Mouse (Mus musculus): Measurements from ENCODE around the gene Gm20388. TPM values are rescaled to one million over a fixed set of nuclear protein-coding genes. Genes with fewer than 3 reads are reported as not detected.

The Gm20388 gene
- total and polyA plus RNA-seq, 2 experiments from 2014 or later = 17.3 TPM; not detected in 1

- no peaks in the 10 kb centered on the region for H3K9me3 ChIP-seq (replicated peaks; ENCODE audit: control insufficient read depth, low read length)
- no peak overlapping the region for H3K4me3 ChIP-seq (ENCODE audit: low read depth, low read length)
- 47% methylated on average over 8 of the region's 8 CpGs for WGBS
- H3K4me2 ChIP-seq (ENCODE audit: low read depth, low read length) = no peak overlapping the region
- peaks cover 30% of the 10 kb centered on the region for H3K4me1 ChIP-seq (ENCODE audit: control insufficient read depth, insufficient read depth)
- no peak for TF ChIP-seq EP300 (IDR thresholded peaks at IDR 0.05; ENCODE audit: low read depth)
- TF ChIP-seq CTCF (IDR thresholded peaks at IDR 0.05; ENCODE audit: low read depth) = no peak
- ATAC-seq (ENCODE audit: insufficient read depth, low read depth) = no peak
- no peak for DNase-seq (ENCODE audit: low spot score)
- peak overlapping the region; percentile 36; the same call in 1 of the 2 replicates for H3K27ac ChIP-seq (ENCODE audit: low read depth)
- H3K9ac ChIP-seq (replicated peaks; ENCODE audit: low read depth, low read length) = no peak overlapping the region
- no peaks in the 10 kb centered on the region for H3K36me3 ChIP-seq (replicated peaks; ENCODE audit: control insufficient read depth, insufficient read depth, low read length)
- H3K27me3 ChIP-seq (ENCODE audit: control insufficient read depth, insufficient read depth, low read length) = no peaks in the 10 kb centered on the region
Observed at GRCm38 (mm10) chr8:122102286-122102685, 2191.6 kb downstream of the Gm20388 start.

- 64% methylated on average over 9 of the region's 9 CpGs for WGBS
- TF ChIP-seq CTCF (IDR thresholded peaks at IDR 0.05; ENCODE audit: low read depth) (no peak), EP300 (IDR thresholded peaks at IDR 0.05; ENCODE audit: low read depth) (no peak)
- no peak for DNase-seq (ENCODE audit: low spot score)
- Histone ChIP-seq H3K27ac (ENCODE audit: low read depth) (no peak overlapping the region), H3K27me3 (ENCODE audit: control insufficient read depth, insufficient read depth, low read length) (no peaks in the 10 kb centered on the region), H3K9ac (replicated peaks; ENCODE audit: low read depth, low read length) (no peak overlapping the region), H3K4me3 (ENCODE audit: low read depth, low read length) (no peak overlapping the region), H3K4me1 (ENCODE audit: control insufficient read depth, insufficient read depth) (peaks cover 32% of the 10 kb centered on the region), H3K9me3 (replicated peaks; ENCODE audit: control insufficient read depth, low read length) (no peaks in the 10 kb centered on the region), H3K36me3 (replicated peaks; ENCODE audit: control insufficient read depth, insufficient read depth, low read length) (no peaks in the 10 kb centered on the region), H3K4me2 (ENCODE audit: low read depth, low read length) (no peak overlapping the region)
- no peak for ATAC-seq (ENCODE audit: insufficient read depth, low read depth)
Observed at GRCm38 (mm10) chr8:122103241-122103640, 2192.6 kb downstream of the Gm20388 start.

- Histone ChIP-seq H3K4me1 (ENCODE audit: control insufficient read depth, insufficient read depth) (peaks cover 32% of the 10 kb centered on the region), H3K27me3 (ENCODE audit: control insufficient read depth, insufficient read depth, low read length) (no peaks in the 10 kb centered on the region), H3K27ac (ENCODE audit: low read depth) (no peak overlapping the region), H3K9ac (replicated peaks; ENCODE audit: low read depth, low read length) (no peak overlapping the region), H3K4me3 (ENCODE audit: low read depth, low read length) (no peak overlapping the region), H3K9me3 (replicated peaks; ENCODE audit: control insufficient read depth, low read length) (no peaks in the 10 kb centered on the region), H3K4me2 (ENCODE audit: low read depth, low read length) (no peak overlapping the region), H3K36me3 (replicated peaks; ENCODE audit: control insufficient read depth, insufficient read depth, low read length) (no peaks in the 10 kb centered on the region)
- TF ChIP-seq EP300 (IDR thresholded peaks at IDR 0.05; ENCODE audit: low read depth) = no peak
- DNase-seq (ENCODE audit: low spot score) (no peak), ATAC-seq (ENCODE audit: insufficient read depth, low read depth) (no peak)
- WGBS = 84% methylated on average over 4 of the region's 4 CpGs
Observed at GRCm38 (mm10) chr8:122104658-122105057, 2194.0 kb downstream of the Gm20388 start.

GRCm38 (mm10) chr8:122106270-122106669 lies 2195.6 kb downstream of the Gm20388 start:
- peak overlapping the region; percentile 44 for H3K27ac ChIP-seq (ENCODE audit: low read depth)
- H3K4me3 ChIP-seq (ENCODE audit: low read depth, low read length) = no peak overlapping the region
- H3K27me3 ChIP-seq (ENCODE audit: control insufficient read depth, insufficient read depth, low read length) = no peaks in the 10 kb centered on the region
- DNase-seq (ENCODE audit: low spot score) (peak; percentile 89), ATAC-seq (ENCODE audit: insufficient read depth, low read depth) (peak; percentile 85)
- H3K9ac ChIP-seq (replicated peaks; ENCODE audit: low read depth, low read length) = no peak overlapping the region
- no peaks in the 10 kb centered on the region for H3K36me3 ChIP-seq (replicated peaks; ENCODE audit: control insufficient read depth, insufficient read depth, low read length)
- WGBS = 8% methylated on average over 9 of the region's 9 CpGs
- no peaks in the 10 kb centered on the region for H3K9me3 ChIP-seq (replicated peaks; ENCODE audit: control insufficient read depth, low read length)
- H3K4me2 ChIP-seq (ENCODE audit: low read depth, low read length) = no peak overlapping the region
- peaks cover 32% of the 10 kb centered on the region for H3K4me1 ChIP-seq (ENCODE audit: control insufficient read depth, insufficient read depth)
- TF ChIP-seq EP300 (IDR thresholded peaks at IDR 0.05; ENCODE audit: low read depth) (peak; percentile 99), CTCF (IDR thresholded peaks at IDR 0.05; ENCODE audit: low read depth) (no peak)

GRCm38 (mm10) chr8:122110240-122110866 lies 2199.7 kb downstream of the Gm20388 start:
- Histone ChIP-seq H3K9ac (replicated peaks; ENCODE audit: low read depth, low read length) (no peak overlapping the region), H3K27ac (ENCODE audit: low read depth) (no peak overlapping the region), H3K4me3 (ENCODE audit: low read depth, low read length) (no peak overlapping the region), H3K4me1 (ENCODE audit: control insufficient read depth, insufficient read depth) (peaks cover 17% of the 10 kb centered on the region), H3K4me2 (ENCODE audit: low read depth, low read length) (no peak overlapping the region), H3K36me3 (replicated peaks; ENCODE audit: control insufficient read depth, insufficient read depth, low read length) (no peaks in the 10 kb centered on the region), H3K27me3 (ENCODE audit: control insufficient read depth, insufficient read depth, low read length) (no peaks in the 10 kb centered on the region; the same call in 1 of the 2 replicates), H3K9me3 (replicated peaks; ENCODE audit: control insufficient read depth, low read length) (no peaks in the 10 kb centered on the region)
- ATAC-seq (ENCODE audit: insufficient read depth, low read depth) (no peak), DNase-seq (ENCODE audit: low spot score) (no peak)
- TF ChIP-seq EP300 (IDR thresholded peaks at IDR 0.05; ENCODE audit: low read depth) (no peak), CTCF (IDR thresholded peaks at IDR 0.05; ENCODE audit: low read depth) (no peak)
- WGBS = 50% methylated on average over 20 of the region's 20 CpGs

GRCm38 (mm10) chr8:122110867-122111253 lies 2200.2 kb downstream of the Gm20388 start:
- no peak overlapping the region for H3K4me2 ChIP-seq (ENCODE audit: low read depth, low read length)
- ATAC-seq (ENCODE audit: insufficient read depth, low read depth) (no peak), DNase-seq (ENCODE audit: low spot score) (no peak)
- no peak overlapping the region for H3K27ac ChIP-seq (ENCODE audit: low read depth)
- no peak overlapping the region for H3K4me3 ChIP-seq (ENCODE audit: low read depth, low read length)
- no peaks in the 10 kb centered on the region for H3K9me3 ChIP-seq (replicated peaks; ENCODE audit: control insufficient read depth, low read length)
- WGBS = 57% methylated on average over 6 of the region's 6 CpGs
- no peaks in the 10 kb centered on the region; the same call in 1 of the 2 replicates for H3K27me3 ChIP-seq (ENCODE audit: control insufficient read depth, insufficient read depth, low read length)
- H3K36me3 ChIP-seq (replicated peaks; ENCODE audit: control insufficient read depth, insufficient read depth, low read length) = no peaks in the 10 kb centered on the region
- TF ChIP-seq EP300 (IDR thresholded peaks at IDR 0.05; ENCODE audit: low read depth) (no peak), CTCF (IDR thresholded peaks at IDR 0.05; ENCODE audit: low read depth) (no peak)
- peaks cover 16% of the 10 kb centered on the region for H3K4me1 ChIP-seq (ENCODE audit: control insufficient read depth, insufficient read depth)
- no peak overlapping the region for H3K9ac ChIP-seq (replicated peaks; ENCODE audit: low read depth, low read length)
